Mouse (Mus musculus): ENCODE measurements at regions not wholly inside any gene's neighbourhood (a gene's known extent, or its start where the extent isn't known, plus 50 kb on each side); places are given as distances from the start of the nearest gene placed in this dataset.
"Not testable (repeated sequence)": the region's sequence is repeated elsewhere in the genome, so short reads cannot be mapped to it uniquely, and the experiment has no call there.

GRCm38 (mm10) chr1:185962606-185963005 lies 154.5 kb downstream of the Lyplal1 start:
- no peak for DNase-seq

- DNase-seq: no peak
Observed at GRCm38 (mm10) chr1:185963773-185964172, 153.3 kb downstream of the Lyplal1 start.

DNA sequence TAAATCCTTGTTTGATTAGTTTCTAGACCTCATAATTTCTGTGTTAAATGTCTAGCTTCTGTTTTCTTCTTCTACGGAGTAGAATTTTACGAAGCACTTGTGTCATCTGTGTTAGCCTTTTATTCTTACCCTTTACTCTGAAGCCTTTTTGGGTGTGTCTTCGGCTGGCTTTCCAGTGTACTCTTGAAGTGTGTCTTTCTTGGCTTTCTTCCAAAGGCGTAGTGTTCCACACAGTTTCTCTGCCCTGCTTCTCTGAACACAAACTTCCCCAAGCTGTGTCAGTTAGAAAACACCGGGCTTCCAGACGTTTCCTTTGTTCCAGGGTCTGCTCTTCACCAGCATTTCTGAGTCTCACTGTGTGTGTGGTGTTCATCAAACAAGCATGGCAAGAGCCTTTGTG lies 152.7 kb downstream of the Lyplal1 start:
- DNase-seq: no peak

DNA sequence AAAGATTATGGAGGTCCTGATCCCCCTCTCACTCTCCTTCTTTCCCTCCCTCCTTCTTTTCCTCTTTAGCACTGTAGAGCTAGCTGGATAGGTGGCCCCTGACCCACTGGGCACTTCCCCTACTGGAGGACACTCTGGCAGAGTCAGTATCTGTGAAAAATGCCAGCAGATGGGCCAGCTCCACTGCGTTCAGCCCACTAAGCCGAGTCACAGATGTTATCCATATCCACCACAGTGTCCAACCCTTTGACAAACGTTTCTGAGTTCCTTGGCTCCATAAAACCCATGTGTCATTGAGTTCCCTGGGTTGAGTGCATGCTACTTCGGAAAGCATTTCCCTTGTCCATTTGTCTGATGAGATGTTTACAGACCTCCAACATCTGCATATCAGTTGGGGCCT lies 149.9 kb downstream of the Lyplal1 start:
- DNase-seq: no peak

- no peak for DNase-seq
Observed at GRCm38 (mm10) chr1:185967816-185968215, 149.3 kb downstream of the Lyplal1 start.

GRCm38 (mm10) chr1:185968642-185969041 lies 148.5 kb downstream of the Lyplal1 start:
- DNase-seq: no peak

- DNase-seq: no peak
Observed at GRCm38 (mm10) chr1:185969231-185969630, 147.9 kb downstream of the Lyplal1 start.

DNA sequence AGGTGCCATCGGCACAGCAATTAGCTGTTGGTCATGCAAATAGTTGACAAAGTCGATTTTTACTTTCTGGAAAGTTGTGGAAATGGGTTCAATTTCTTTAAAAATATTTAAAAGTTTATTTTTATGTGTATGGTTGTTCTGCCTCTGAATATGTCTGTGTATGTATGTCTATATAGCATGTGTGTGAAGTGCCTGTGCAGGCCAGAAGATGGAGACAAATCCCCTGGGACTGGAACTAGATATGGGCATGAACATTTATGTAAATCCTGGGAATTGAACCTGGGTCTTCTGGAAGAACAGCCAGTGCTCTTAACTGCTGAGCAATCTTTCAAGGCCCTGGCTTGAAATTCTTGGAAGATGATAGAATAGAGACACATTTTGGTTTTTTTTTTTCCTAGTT lies 140.0 kb downstream of the Lyplal1 start:
- no peak for DNase-seq

DNA sequence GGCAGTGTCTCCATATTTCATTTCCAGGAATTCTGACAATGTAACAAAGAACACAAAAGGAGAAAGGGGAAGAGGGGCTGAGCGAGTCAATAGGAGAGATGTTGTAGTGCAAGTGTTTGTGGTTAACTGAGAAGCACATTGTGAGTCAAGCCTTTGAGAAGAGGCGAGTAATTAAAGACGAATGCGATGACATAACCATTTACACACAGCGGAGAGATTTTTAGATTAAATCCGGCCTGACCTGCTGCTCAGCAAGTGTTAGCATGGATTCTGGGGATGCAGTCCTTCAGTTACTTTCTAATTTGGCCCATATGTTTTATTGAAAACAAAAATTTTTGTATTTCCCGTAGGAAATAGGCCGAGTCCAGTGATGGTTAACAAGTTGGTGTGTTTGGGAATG lies 127.7 kb downstream of the Lyplal1 start:
- DNase-seq: no peak

GRCm38 (mm10) chr1:186000066-186000465 lies 117.0 kb downstream of the Lyplal1 start:
- DNase-seq: not testable (repeated sequence)

DNA sequence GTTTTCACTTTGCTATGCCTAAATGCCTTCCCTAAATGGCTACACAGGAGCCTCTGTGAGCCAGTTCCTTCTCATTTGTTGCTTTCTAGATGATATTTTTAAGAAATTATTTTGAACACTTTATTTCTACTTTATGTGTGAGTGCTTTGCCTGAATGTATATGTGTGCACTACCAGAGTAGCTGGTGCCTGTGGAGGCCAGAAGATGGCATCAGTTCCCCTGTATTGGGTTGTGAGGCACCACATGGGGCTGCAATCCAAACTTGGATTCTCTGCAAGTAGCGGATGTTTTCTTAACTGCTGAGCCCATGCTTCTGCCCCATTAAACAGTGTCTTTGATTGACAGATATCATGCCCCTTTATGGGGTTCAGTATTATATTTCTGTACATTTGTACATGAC lies 103.7 kb downstream of the Lyplal1 start:
- no peak for DNase-seq

DNA sequence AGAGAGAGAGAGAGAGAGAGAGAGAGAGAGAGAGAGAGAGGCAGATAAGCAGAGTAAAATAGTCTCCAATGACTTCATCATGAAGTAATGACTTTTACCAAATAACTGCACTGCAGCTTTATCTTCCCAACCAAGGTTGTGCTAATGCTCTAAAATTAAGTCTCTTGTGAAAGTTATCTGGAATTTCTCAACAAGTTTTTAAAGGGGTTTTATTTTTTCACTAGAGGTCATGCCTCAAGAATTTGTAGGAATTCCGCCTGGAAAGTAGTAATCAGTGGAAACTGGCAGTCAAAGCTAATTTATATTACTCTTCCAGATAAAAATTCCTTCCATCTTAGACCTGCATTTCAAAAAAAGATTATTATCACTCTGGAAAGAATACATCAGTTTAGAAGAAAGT lies 102.9 kb downstream of the Lyplal1 start:
- DNase-seq: no peak

DNA sequence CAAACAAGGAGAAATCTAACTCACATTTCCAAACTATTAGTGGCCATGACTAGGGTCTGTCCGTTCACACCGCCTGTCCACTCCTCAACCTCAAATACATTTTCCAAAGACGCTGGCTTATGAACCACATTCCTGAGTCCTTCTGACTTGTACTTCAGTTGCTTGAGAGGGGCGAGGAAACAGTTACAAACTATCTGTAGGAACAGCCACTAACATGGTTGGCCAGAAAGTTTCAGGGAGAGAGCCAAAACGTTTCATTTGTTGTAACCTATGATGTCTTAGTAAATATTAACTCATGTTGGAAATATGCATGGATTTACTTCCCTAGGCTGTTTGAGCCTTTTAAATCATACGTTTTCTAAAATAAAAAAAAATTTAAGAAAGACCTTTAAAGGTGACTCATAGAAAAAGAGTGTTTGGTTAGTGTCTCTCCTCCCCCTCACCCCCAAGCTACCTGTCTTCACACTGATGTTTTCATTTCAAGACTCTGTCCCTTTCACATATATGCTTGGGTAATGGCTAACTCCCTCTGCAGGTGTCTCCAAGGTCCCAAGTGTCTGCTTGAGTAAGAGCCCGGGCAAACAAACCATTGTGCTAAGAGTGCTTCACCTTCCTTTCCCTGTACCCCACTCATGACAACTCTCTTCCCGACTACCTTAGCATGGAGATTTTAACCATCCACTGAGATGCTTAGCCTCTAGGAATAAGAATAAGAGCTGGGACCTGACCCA lies 101.1 kb downstream of the Lyplal1 start:
- no peak for DNase-seq

- DNase-seq: no peak
Observed at GRCm38 (mm10) chr1:186017547-186017946, 99.6 kb downstream of the Lyplal1 start.

GRCm38 (mm10) chr1:186019511-186019910 lies 97.6 kb downstream of the Lyplal1 start:
- DNase-seq: no peak

DNA sequence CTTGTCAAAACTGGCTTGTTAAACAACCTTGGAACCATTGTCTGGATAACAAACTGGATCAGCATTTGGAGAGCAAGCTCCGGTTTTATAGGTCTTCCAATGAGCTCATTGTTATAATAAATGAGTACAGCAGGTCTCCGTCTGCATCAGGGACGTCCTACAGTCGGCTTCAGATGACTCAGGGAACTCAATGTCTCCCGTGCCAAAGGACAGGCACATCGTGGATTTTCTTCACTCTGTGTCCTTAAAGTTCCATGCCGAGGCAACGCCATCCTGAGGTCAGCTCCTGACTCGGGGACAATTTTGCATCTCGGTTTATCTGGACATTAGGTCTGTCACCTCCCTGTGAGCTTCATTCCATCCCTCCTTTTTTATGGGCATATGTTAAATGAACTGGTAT lies 85.2 kb downstream of the Lyplal1 start:
- DNase-seq: no peak

GRCm38 (mm10) chr1:186034443-186034842 lies 82.7 kb downstream of the Lyplal1 start:
- no peak for DNase-seq
